Mouse (Mus musculus) bone marrow, adult 2 months (tissue): Measurements from ENCODE around the gene Dcst1. TPM values are rescaled to one million over a fixed set of nuclear protein-coding genes. Genes with fewer than 3 reads are reported as not detected.

ENCODE experiments used
- H3K27ac ChIP-seq: fragments of 200-500 bp; 2 replicates; pipeline ENCODE4 v1.5.1; 2012; ENCODE audit warnings: low read depth, mild to moderate bottlenecking, control low read depth, inconsistent platforms, low read length; ENCODE audit not compliant: control insufficient read depth, poor library complexity, insufficient read depth
- H3K4me1 ChIP-seq: fragments of 200-500 bp; 2 replicates; pipeline ENCODE4 v1.6.1; 2011; ENCODE audit warnings: low read length; ENCODE audit not compliant: control insufficient read depth, insufficient read depth
- H3K4me3 ChIP-seq: fragments of 200-500 bp; replicated peaks from 2 replicates; pipeline ENCODE3; 2011; ENCODE audit warnings: mild to moderate bottlenecking, low read depth, low read length, control low read depth; ENCODE audit not compliant: control insufficient read depth
- CTCF ChIP-seq: fragments of 200-500 bp; IDR thresholded peaks from 2 replicates; pipeline ENCODE4 v1.5.1; 2011; ENCODE audit warnings: low read length, control low read depth; ENCODE audit not compliant: control insufficient read depth, insufficient read depth
- POLR2A ChIP-seq: fragments of 200-500 bp; IDR thresholded peaks from 2 replicates; pipeline ENCODE4 v1.6.1; 2011; ENCODE audit warnings: low read depth, mild to moderate bottlenecking, control low read depth, low read length, borderline replicate concordance; ENCODE audit not compliant: control insufficient read depth
- WGBS: fragments of 180-500 bp; shearing (Covaris S2); methylation state at CpG from one replicate; pipeline ENCODE4 v1.1.7; 2018; 5-methylcytosine and 5-hydroxymethylcytosine counted together
- polyA plus RNA-seq: library from polyadenylated mRNA; stranded (reverse); fragments of >200 nt; gene quantifications from 2 replicates; pipeline ENCODE4 v1.2.4, GENCODE M21; 2011; ENCODE audit warnings: low replicate concordance; ENCODE audit not compliant: missing spikeins, insufficient read depth, insufficient read length

Dcst1 gene
- polyA plus RNA-seq, 1 experiment = 1.3 TPM

GRCm38 (mm10) chr3:89318316-89318715 is 46.7 kb downstream of the Dcst1 start:
- H3K4me3 ChIP-seq = no peak overlapping the region
- H3K27ac ChIP-seq = no peak overlapping the region
- peaks cover 3% of the 10 kb centered on the region for H3K4me1 ChIP-seq
- WGBS = 77% methylated on average over 8 of the region's 8 CpGs
- no peak for TF ChIP-seq CTCF
- no peak for TF ChIP-seq POLR2A

GRCm38 (mm10) chr3:89317246-89317645 is 47.8 kb downstream of the Dcst1 start:
- Histone ChIP-seq H3K27ac (no peak overlapping the region), H3K4me3 (no peak overlapping the region), H3K4me1 (peaks cover under 1% of the 10 kb centered on the region)
- 74% methylated on average over 6 of the region's 6 CpGs for WGBS
- no peak for TF ChIP-seq CTCF
- no peak for TF ChIP-seq POLR2A

GRCm38 (mm10) chr3:89316833-89317232 is 48.2 kb downstream of the Dcst1 start:
- peak; percentile 94 for TF ChIP-seq CTCF
- no peak for TF ChIP-seq POLR2A
- H3K4me3 ChIP-seq = no peak overlapping the region
- H3K4me1 ChIP-seq = no peaks in the 10 kb centered on the region; the same call in 1 of the 2 replicates
- 0% methylated on average over 4 of the region's 4 CpGs for WGBS
- no peak overlapping the region for H3K27ac ChIP-seq

- TF ChIP-seq CTCF (peak; percentile 5; the same call in 1 of the 2 replicates), POLR2A (no peak)
- no peak overlapping the region for H3K27ac ChIP-seq
- no peaks in the 10 kb centered on the region for H3K4me1 ChIP-seq
- no peak overlapping the region for H3K4me3 ChIP-seq
- WGBS = 11% methylated on average over 39 of the region's 40 CpGs
Observed at GRCm38 (mm10) chr3:89315930-89316831, 48.9 kb downstream of the Dcst1 start.

GRCm38 (mm10) chr3:89315195-89315929 is 49.7 kb downstream of the Dcst1 start:
- TF ChIP-seq CTCF (peak; percentile 87), POLR2A (no peak)
- Histone ChIP-seq H3K4me3 (no peak overlapping the region), H3K4me1 (no peaks in the 10 kb centered on the region), H3K27ac (no peak overlapping the region)
- 8% methylated on average over 26 of the region's 26 CpGs for WGBS

- WGBS = 38% methylated on average over 2 of the region's 2 CpGs
- H3K4me3 ChIP-seq = no peak overlapping the region
- TF ChIP-seq CTCF (no peak), POLR2A (no peak)
Observed at GRCm38 (mm10) chr3:89314791-89315190, 50.3 kb downstream of the Dcst1 start.

GRCm38 (mm10) chr3:89314340-89314739 is 50.7 kb downstream of the Dcst1 start:
- no peak overlapping the region for H3K4me3 ChIP-seq
- no peak overlapping the region for H3K27ac ChIP-seq
- 73% methylated on average over 5 of the region's 5 CpGs for WGBS
- no peaks in the 10 kb centered on the region for H3K4me1 ChIP-seq
- TF ChIP-seq POLR2A (no peak), CTCF (no peak)

More at GRCm38 (mm10) chr3:89314791-89315190, 50.3 kb downstream of the Dcst1 start:
- Histone ChIP-seq H3K27ac (no peak overlapping the region), H3K4me1 (no peaks in the 10 kb centered on the region)

- TF ChIP-seq CTCF (peak; percentile 81), POLR2A (no peak)
- 6% methylated on average over 9 of the region's 9 CpGs for WGBS
- Histone ChIP-seq H3K4me3 (no peak overlapping the region), H3K27ac (no peak overlapping the region), H3K4me1 (no peaks in the 10 kb centered on the region)
Observed at GRCm38 (mm10) chr3:89308089-89308488, 57.0 kb downstream of the Dcst1 start.
